25 mouse cellular contexts compared by ENCODE assay signal in genomic region chr11:31387526-31387925, GRCm38 (mm10). TPM values are rescaled to one million over a fixed set of nuclear protein-coding genes. Genes with fewer than 3 reads are reported as not detected.
A peak's percentile ranks its signal among the peaks of the same experiment; 100 is the strongest.
DNase-seq lines count a peak whose midpoint lies in the region; ATAC-seq and TF ChIP-seq lines count a peak whose summit lies in the region.
"Had no signal": no experiment of that assay in that cellular context is flagged by ENCODE, and none has a peak within 500 bp of the region (broad histone marks: within the 10 kb centered on the region; RNA-seq: fewer than 3 reads in every experiment).

No protein-coding gene starts in this region.

- no peaks in the 10 kb centered on the region for H3K36me3 ChIP-seq in heart, adult 2 months (ENCODE audit: control insufficient read depth, insufficient read depth, low read length)
- no peaks in the 10 kb centered on the region for H3K36me3 ChIP-seq in heart, embryonic 12.5 days
- H3K36me3 ChIP-seq: embryonic facial prominence, embryonic 10.5 days; embryonic facial prominence, embryonic 13.5 days; forebrain, embryonic 12.5 days; hindbrain, embryonic 10.5 days; hindbrain, embryonic 13.5 days; intestine, embryonic 15.5 days had no signal

- H3K27me3 ChIP-seq in heart, adult 2 months (ENCODE audit: control insufficient read depth, insufficient read depth, low read length) = no peaks in the 10 kb centered on the region
- no peaks in the 10 kb centered on the region for H3K27me3 ChIP-seq in heart, embryonic 12.5 days (replicated peaks)
- H3K27me3 ChIP-seq: forebrain, embryonic 12.5 days; hindbrain, embryonic 13.5 days; intestine, embryonic 15.5 days had no signal

- H3K9ac ChIP-seq in heart, adult 2 months (ENCODE audit: low read depth, low read length) = no peak overlapping the region
- H3K9ac ChIP-seq in heart, embryonic 12.5 days = no peak overlapping the region
- H3K9ac ChIP-seq: embryonic facial prominence, embryonic 13.5 days; forebrain, embryonic 12.5 days; hindbrain, embryonic 13.5 days; intestine, embryonic 15.5 days had no signal

- WGBS in heart, adult 2 months = 45% methylated on average over 5 of the region's 5 CpGs
- 75% methylated on average over 5 of the region's 5 CpGs for WGBS in heart, embryonic 12.5 days

- DNase-seq in gastrocnemius, postnatal 25 days = peak; percentile 33
- DNase-seq in gastrocnemius, adult 8-10 months (ENCODE audit: low spot score in 2 of 2) = no peak
- DNase-seq in heart, adult 2 months = peak; percentile 37 to 65
- peak; percentile 64 to 68 for DNase-seq in heart, adult 9 months (ENCODE audit: low spot score in 2 of 2)
- peak; percentile 43 to 45 for DNase-seq in heart, postnatal 36 days
- no peak for DNase-seq in layer of hippocampus, postnatal 36 days
- DNase-seq: adrenal gland, adult 8-10 months; adrenal gland, postnatal 25 days; cerebellum, adult 11-12 months; cerebellum, adult 8-10 months; cerebellum, postnatal 10 days; cerebellum, postnatal 36 days; gastrocnemius, postnatal 14 days; kidney, adult 11 months had no signal

- H3K9me3 ChIP-seq in heart, embryonic 12.5 days (replicated peaks) = no peaks in the 10 kb centered on the region
- H3K9me3 ChIP-seq: embryonic facial prominence, embryonic 10.5 days; embryonic facial prominence, embryonic 13.5 days; forebrain, embryonic 12.5 days; hindbrain, embryonic 10.5 days; hindbrain, embryonic 13.5 days; intestine, embryonic 15.5 days had no signal

- no peak overlapping the region for H3K4me3 ChIP-seq in heart, adult 2 months
- H3K4me3 ChIP-seq in heart, embryonic 12.5 days = no peak overlapping the region
- H3K4me3 ChIP-seq: embryonic facial prominence, embryonic 10.5 days; embryonic facial prominence, embryonic 13.5 days; erythroblast, embryonic 14.5 days; forebrain, embryonic 12.5 days; hindbrain, embryonic 10.5 days; hindbrain, embryonic 13.5 days; intestine, embryonic 15.5 days had no signal

- TF ChIP-seq POLR2A in heart, adult 2 months (IDR thresholded peaks at IDR 0.05; ENCODE audit: insufficient read depth, low read depth, low read length) = no peak

- TF ChIP-seq CTCF in heart, adult 2 months (IDR thresholded peaks at IDR 0.05) = no peak

- no peak for ATAC-seq in heart, embryonic 12.5 days (ENCODE audit: insufficient number of reproducible peaks, low FRiP score)
- ATAC-seq: activated CD4-positive, CD25-positive, alpha-beta regulatory T cell, adult 4 months; forebrain, embryonic 16.5 days; hindbrain, embryonic 16.5 days; intestine, embryonic 15.5 days had no signal

- H3K4me1 ChIP-seq in heart, adult 2 months (ENCODE audit: control insufficient read depth, insufficient read depth, low read length) = no peaks in the 10 kb centered on the region; the same call in 1 of the 2 replicates
- no peaks in the 10 kb centered on the region for H3K4me1 ChIP-seq in heart, embryonic 12.5 days (replicated peaks)
- H3K4me1 ChIP-seq: embryonic facial prominence, embryonic 10.5 days; forebrain, embryonic 12.5 days; hindbrain, embryonic 10.5 days; hindbrain, embryonic 13.5 days had no signal

- 0 out of 2 replicates have a peak overlapping the region, but pooled peaks have one; percentile 11 for H3K27ac ChIP-seq in heart, adult 2 months
- no peak overlapping the region for H3K27ac ChIP-seq in heart, embryonic 12.5 days (ENCODE audit: poor library complexity, severe bottlenecking)
- H3K27ac ChIP-seq: embryonic facial prominence, embryonic 10.5 days; embryonic facial prominence, embryonic 13.5 days; forebrain, embryonic 12.5 days; hindbrain, embryonic 10.5 days; hindbrain, embryonic 13.5 days; intestine, embryonic 15.5 days had no signal

- no peak overlapping the region for H3K4me2 ChIP-seq in heart, embryonic 12.5 days
- H3K4me2 ChIP-seq: embryonic facial prominence, embryonic 13.5 days; forebrain, embryonic 12.5 days; hindbrain, embryonic 13.5 days; intestine, embryonic 15.5 days had no signal

- no peak for TF ChIP-seq EP300 in heart, adult 2 months (IDR thresholded peaks at IDR 0.05; ENCODE audit: insufficient read depth, low read depth, low read length)

- intact Hi-C loops in heart, adult 2 months (cut with DNase I) = no loop called here
- intact Hi-C loops in heart, postnatal 36 days (cut with DNase I) = no loop called here

- H3K79me2 ChIP-seq in heart, adult 2 months (replicated peaks; ENCODE audit: control insufficient read depth, insufficient read depth, low read length) = no peaks in the 10 kb centered on the region

RNA-seq across cellular contexts. Expression of gene Stc2, which starts 17.7 kb away (rescaled TPM):
- 1 to 10 TPM; 3.1 to 4.4 TPM for total RNA-seq in gastrocnemius, postnatal 25 days (2021)
- 10 to 100 TPM in 1 of 4 experiments, 1 to 10 TPM in 3; 1.1 to 25.7 (median 4.5) TPM for total RNA-seq in gastrocnemius, adult 8-10 months (2022)
- total RNA-seq in heart, adult 2 months (2021) = 10 to 100 TPM; 14.1 to 20.7 TPM
- 8.3 and 12.7 TPM in 2 replicates for polyA plus RNA-seq in heart, adult 2 months (2012; rRNA removed)
- polyA plus RNA-seq in heart, embryonic 12.5 days (2016; fragmentation: Nextera tagmentation; extraction: Ambion mirVana) = 3.7 and 3.8 TPM in 2 replicates
- 10 to 100 TPM; 18.0 to 20.7 TPM for total RNA-seq in heart, postnatal 36 days (2021)
- 1 to 10 TPM; 5.1 to 5.3 TPM for total RNA-seq in layer of hippocampus, postnatal 36 days (2021)
- polyA plus RNA-seq: erythroblast, embryonic 14.5 days had no signal

Comparison
In these comparisons a context has a peak if more than half of its experiments do, and no peak if none do; other contexts are left out.
1. DNase-seq: peak in gastrocnemius, postnatal 25 days (single experiment), heart, adult 2 months (2 of 2), heart, adult 9 months (2 of 2) and heart, postnatal 36 days (2 of 2); none in gastrocnemius, adult 8-10 months (0 of 2) and layer of hippocampus, postnatal 36 days (0 of 2).